Mouse (Mus musculus): Measurements from ENCODE around the gene Eif6. TPM values are rescaled to one million over a fixed set of nuclear protein-coding genes. Genes with fewer than 3 reads are reported as not detected.

The Eif6 gene
- total RNA-seq, 2 experiments from 2014 or later: 11.6 to 91.0 TPM

Other genes starting within 250 kb of the Eif6 start
- 2.9 and 7.1 TPM in 2 replicates for gene Gss, start 234.1 kb downstream of the Eif6 start, total RNA-seq (2015; ENCODE audit: low replicate concordance)
- gene Gss, start 234.1 kb downstream of the Eif6 start, total RNA-seq (2017; ENCODE audit: low replicate concordance): 5.6 and 9.6 TPM in 2 replicates
- not detected in 2 replicates for gene Myh7b, start 215.7 kb downstream of the Eif6 start, total RNA-seq (2015; ENCODE audit: low replicate concordance)
- gene Myh7b, start 215.7 kb downstream of the Eif6 start, total RNA-seq (2017; ENCODE audit: low replicate concordance): not detected in 2 replicates
- gene Trpc4ap, start 134.5 kb downstream of the Eif6 start, total RNA-seq (2015; ENCODE audit: low replicate concordance): 35.6 and 35.7 TPM in 2 replicates
- 19.7 and 49.9 TPM in 2 replicates for gene Trpc4ap, start 134.5 kb downstream of the Eif6 start, total RNA-seq (2017; ENCODE audit: low replicate concordance)
- gene Edem2, start 97.5 kb downstream of the Eif6 start, total RNA-seq (2015; ENCODE audit: low replicate concordance): 11.3 and 12.3 TPM in 2 replicates
- 6.2 and 6.7 TPM in 2 replicates for gene Edem2, start 97.5 kb downstream of the Eif6 start, total RNA-seq (2017; ENCODE audit: low replicate concordance)
- gene Gm17581, start 91.1 kb downstream of the Eif6 start, total RNA-seq (2015; ENCODE audit: low replicate concordance): not detected in 2 replicates
- gene Gm17581, start 91.1 kb downstream of the Eif6 start, total RNA-seq (2017; ENCODE audit: low replicate concordance): not detected in 2 replicates
- not detected in 2 replicates for gene Procr, start 75.8 kb downstream of the Eif6 start, total RNA-seq (2015; ENCODE audit: low replicate concordance)
- gene Procr, start 75.8 kb downstream of the Eif6 start, total RNA-seq (2017; ENCODE audit: low replicate concordance): not detected in 2 replicates
- gene Mmp24, start 51.6 kb downstream of the Eif6 start, total RNA-seq (2015; ENCODE audit: low replicate concordance): not detected in 2 replicates
- not detected in 2 replicates for gene Mmp24, start 51.6 kb downstream of the Eif6 start, total RNA-seq (2017; ENCODE audit: low replicate concordance)
- not detected in 2 replicates for gene BC029722, start 7.5 kb downstream of the Eif6 start, total RNA-seq (2015; ENCODE audit: low replicate concordance)
- gene BC029722, start 7.5 kb downstream of the Eif6 start, total RNA-seq (2017; ENCODE audit: low replicate concordance): 0.77 and 1.6 TPM in 2 replicates
- gene Fam83c, start 7.9 kb upstream of the Eif6 start, total RNA-seq (2015; ENCODE audit: low replicate concordance): not detected in 2 replicates
- gene Fam83c, start 7.9 kb upstream of the Eif6 start, total RNA-seq (2017; ENCODE audit: low replicate concordance): not detected in 2 replicates
- 1.7 and 7.6 TPM in 2 replicates for gene Uqcc1, start 103.4 kb upstream of the Eif6 start, total RNA-seq (2015; ENCODE audit: low replicate concordance)
- 2.3 and 2.6 TPM in 2 replicates for gene Uqcc1, start 103.4 kb upstream of the Eif6 start, total RNA-seq (2017; ENCODE audit: low replicate concordance)
- not detected in 2 replicates for gene Gm15557, start 113.8 kb upstream of the Eif6 start, total RNA-seq (2015; ENCODE audit: low replicate concordance)
- gene Gm15557, start 113.8 kb upstream of the Eif6 start, total RNA-seq (2017; ENCODE audit: low replicate concordance): not detected in 2 replicates
- gene Gdf5, start 118.4 kb upstream of the Eif6 start, total RNA-seq (2015; ENCODE audit: low replicate concordance): not detected in 2 replicates
- gene Gdf5, start 118.4 kb upstream of the Eif6 start, total RNA-seq (2017; ENCODE audit: low replicate concordance): not detected in 2 replicates
- 4.2 and 32.4 TPM in 2 replicates for gene Cep250, start 129.5 kb upstream of the Eif6 start, total RNA-seq (2015; ENCODE audit: low replicate concordance)
- 18.5 and 19.2 TPM in 2 replicates for gene Cep250, start 129.5 kb upstream of the Eif6 start, total RNA-seq (2017; ENCODE audit: low replicate concordance)
- gene 6430550D23Rik, start 181.1 kb upstream of the Eif6 start, total RNA-seq (2015; ENCODE audit: low replicate concordance): not detected in 2 replicates
- 0.26 TPM in 1 of 2 replicates, not detected in the other for gene 6430550D23Rik, start 181.1 kb upstream of the Eif6 start, total RNA-seq (2017; ENCODE audit: low replicate concordance)
- 59.5 and 136 TPM in 2 replicates for gene Ergic3, start 181.1 kb upstream of the Eif6 start, total RNA-seq (2015; ENCODE audit: low replicate concordance)
- gene Ergic3, start 181.1 kb upstream of the Eif6 start, total RNA-seq (2017; ENCODE audit: low replicate concordance): 18.6 and 22.6 TPM in 2 replicates
- gene Fer1l4, start 226.0 kb upstream of the Eif6 start, total RNA-seq (2015; ENCODE audit: low replicate concordance): not detected in 2 replicates
- gene Fer1l4, start 226.0 kb upstream of the Eif6 start, total RNA-seq (2017; ENCODE audit: low replicate concordance): not detected in 2 replicates
- not detected in 2 replicates for gene Spag4, start 238.2 kb upstream of the Eif6 start, total RNA-seq (2015; ENCODE audit: low replicate concordance)
- not detected in 2 replicates for gene Spag4, start 238.2 kb upstream of the Eif6 start, total RNA-seq (2017; ENCODE audit: low replicate concordance)